Mouse (Mus musculus): ENCODE data around the gene Olfr738.

Olfr738 gene

DNA sequence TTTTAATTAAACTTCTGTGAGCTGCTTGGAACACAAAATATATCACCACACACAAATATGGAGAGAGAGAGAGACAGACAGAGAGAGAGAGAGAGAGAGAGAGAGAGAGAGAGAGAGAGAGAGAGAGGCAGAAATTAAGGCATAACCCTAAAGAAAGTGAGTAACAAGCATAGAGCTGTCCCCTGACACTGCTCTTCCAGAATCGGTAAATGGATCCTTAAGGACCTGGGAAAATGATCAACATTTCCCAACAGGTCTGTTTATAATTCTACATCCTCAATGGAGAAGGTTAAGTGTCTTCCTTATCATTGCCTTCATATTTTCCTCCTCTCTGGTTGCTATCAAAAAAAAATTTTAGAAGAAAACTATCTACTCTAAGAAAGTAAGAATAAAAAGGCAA is at the start of gene Olfr738:
Olfr738 (plus strand) TSS at position 301 of the 400 bp plus-strand sequence.
- DNase-seq (ENCODE audit: low spot score) = no peak

DNA sequence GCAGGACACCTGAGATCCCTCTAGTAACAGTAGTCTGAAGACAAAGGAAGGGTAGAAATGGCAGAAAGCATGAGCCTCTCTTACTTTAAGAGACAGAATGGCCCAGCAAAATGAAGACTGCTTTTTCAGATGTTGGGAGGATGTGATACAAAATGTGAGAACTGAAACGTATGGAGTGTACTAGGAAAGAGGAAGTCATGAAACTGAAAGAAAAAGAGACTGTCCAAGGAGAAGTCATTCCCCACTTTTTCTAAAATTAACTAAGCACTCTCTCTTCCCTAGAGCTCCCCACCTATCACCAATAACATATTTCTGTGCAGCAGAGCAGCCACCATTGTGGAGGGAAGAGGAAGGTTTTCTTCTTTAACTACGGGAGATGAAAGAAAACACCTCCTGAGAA is 49.8 kb upstream of the Olfr738 start, which contains the start of gene Tlr11:
Tlr11 (plus strand) TSS at position 322 of the 400 bp plus-strand sequence.
- no peak for DNase-seq (ENCODE audit: low spot score)

DNA sequence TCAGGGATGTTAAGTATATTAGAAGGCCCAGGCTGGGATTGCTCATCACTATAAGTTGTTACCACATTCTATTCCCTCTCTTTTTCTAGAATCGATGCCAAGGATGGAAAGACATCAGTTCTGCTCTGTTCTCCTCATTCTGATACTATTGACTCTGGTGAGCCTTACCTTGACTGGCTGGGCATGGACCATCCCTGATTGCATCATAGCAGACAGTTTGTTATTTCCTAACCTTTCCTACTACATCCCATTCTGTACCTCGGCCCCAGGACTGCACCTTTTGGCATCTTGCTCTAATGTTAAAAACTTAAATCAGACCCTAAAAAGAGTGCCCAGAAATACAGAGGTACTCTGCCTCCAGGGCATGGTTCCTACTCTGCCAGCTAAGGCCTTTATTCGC is 46.9 kb upstream of the Olfr738 start:
- DNase-seq (ENCODE audit: low spot score) = no peak

DNA sequence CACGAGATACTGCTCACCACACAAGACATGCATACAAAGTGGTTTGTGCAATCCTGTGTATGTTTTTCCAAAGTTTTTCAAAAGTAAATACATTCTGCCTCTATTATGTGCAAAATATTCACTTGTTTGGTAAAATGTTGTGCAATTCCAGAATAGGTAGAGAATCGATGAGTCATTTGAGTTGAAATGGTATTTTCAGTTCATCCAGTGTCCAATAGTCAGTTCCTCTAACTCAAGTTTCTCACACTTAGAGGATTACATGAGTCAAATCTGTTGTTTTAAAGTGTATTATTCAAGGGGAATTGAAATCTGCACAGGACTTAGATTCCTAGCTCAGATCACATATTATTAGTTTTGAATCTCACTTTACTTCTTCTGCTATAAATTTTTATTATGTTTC is 43.8 kb upstream of the Olfr738 start:
- DNase-seq (ENCODE audit: low spot score) = no peak

DNA sequence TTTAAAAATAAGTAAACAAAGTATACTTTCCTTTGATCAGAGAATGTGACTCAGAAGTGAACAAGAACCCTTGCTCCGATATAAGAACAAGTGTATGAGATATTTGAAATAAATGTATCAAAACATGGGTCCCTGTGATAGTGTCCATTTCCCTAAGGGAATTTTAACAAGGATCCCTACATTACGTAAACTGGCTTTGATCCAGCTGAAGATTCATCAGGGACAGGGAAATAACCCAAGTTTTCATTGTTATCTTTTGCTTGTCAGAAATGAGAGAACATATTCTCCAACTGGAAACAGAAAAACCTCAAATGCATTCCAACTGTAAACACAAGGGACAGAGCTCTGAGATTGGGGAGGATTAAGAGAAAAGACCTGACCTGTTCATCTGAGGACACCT is 26.5 kb upstream of the Olfr738 start, which contains the start of gene Olfr736:
Olfr736 (plus strand) TSS at position 301 of the 400 bp plus-strand sequence.
- DNase-seq (ENCODE audit: low spot score) = no peak

DNA sequence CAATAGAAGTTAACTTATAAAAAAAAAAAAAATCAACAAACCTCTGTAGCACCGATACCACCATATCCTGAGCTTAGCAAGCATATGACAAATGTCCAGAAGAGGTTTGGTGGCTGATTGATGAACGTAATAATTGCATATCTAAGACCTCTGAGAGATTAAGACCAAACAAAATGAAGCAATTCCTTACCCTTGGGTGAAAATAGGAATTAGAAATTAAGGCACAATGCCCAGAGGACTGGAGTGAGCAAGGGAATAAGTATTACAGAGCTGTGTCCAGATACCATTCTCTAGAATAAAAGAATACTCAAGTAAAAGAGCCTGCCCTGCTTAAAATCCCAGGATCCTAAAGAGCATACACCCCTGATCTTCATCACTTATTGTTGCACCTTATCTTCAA is 11.0 kb downstream of the Olfr738 start, which contains the start of gene Olfr739:
Olfr739 (plus strand) TSS at position 301 of the 400 bp plus-strand sequence.
- DNase-seq (ENCODE audit: low spot score) = no peak

DNA sequence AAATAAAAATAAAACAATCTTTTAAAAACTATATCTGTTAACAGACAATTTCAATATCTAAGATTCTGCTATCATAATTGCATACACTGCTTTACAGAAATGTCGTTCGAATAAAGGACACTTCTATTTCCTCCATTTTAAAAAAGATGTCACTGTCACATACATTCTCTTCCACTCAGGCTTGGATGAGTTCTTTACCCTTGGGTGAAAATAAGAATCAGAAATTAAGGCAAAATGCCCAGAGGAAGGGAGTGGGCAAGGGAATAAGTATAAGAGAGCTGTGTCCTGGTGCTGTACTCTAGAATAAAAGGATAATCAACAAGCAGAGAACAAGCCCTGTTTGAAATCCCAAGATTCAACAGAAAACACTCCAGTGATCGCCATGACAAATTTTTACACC is 37.9 kb downstream of the Olfr738 start, which contains the start of gene Olfr740:
Olfr740 (plus strand) TSS at position 301 of the 400 bp plus-strand sequence.
- no peak for DNase-seq (ENCODE audit: low spot score)
